Mouse (Mus musculus): ENCODE results near the gene Dnm3. TPM values are rescaled to one million over a fixed set of nuclear protein-coding genes. Genes with fewer than 3 reads are reported as not detected.

Gene Dnm3
- polyA plus RNA-seq, 1 experiment = 1.7 TPM

GRCm38 (mm10) chr1:162126856-162127792, 350.7 kb downstream of the Dnm3 start:
- Histone ChIP-seq H3K27me3 (ENCODE audit: control insufficient read depth, insufficient read depth, low read length, poor library complexity, severe bottlenecking) (no peaks in the 10 kb centered on the region; the same call in 1 of the 2 replicates), H3K4me3 (ENCODE audit: low read depth, low read length) (no peak overlapping the region), H3K9me3 (replicated peaks; ENCODE audit: control insufficient read depth, insufficient read depth, low read length, poor library complexity, severe bottlenecking) (no peaks in the 10 kb centered on the region), H3K27ac (ENCODE audit: insufficient read depth, low read length) (no peak overlapping the region), H3K9ac (ENCODE audit: low read depth, poor library complexity, severe bottlenecking) (no peak overlapping the region), H3K36me3 (ENCODE audit: control insufficient read depth, insufficient read depth, low read length, poor library complexity, severe bottlenecking) (no peaks in the 10 kb centered on the region), H3K4me1 (ENCODE audit: control insufficient read depth, insufficient read depth, low read length) (no peaks in the 10 kb centered on the region)
- TF ChIP-seq POLR2A (IDR thresholded peaks at IDR 0.05; ENCODE audit: insufficient read depth, low read length) = no peak

GRCm38 (mm10) chr1:162124396-162124795, 353.4 kb downstream of the Dnm3 start:
- no peak overlapping the region for H3K27ac ChIP-seq (ENCODE audit: insufficient read depth, low read length)
- no peaks in the 10 kb centered on the region; the same call in 1 of the 2 replicates for H3K27me3 ChIP-seq (ENCODE audit: control insufficient read depth, insufficient read depth, low read length, poor library complexity, severe bottlenecking)
- H3K9me3 ChIP-seq (replicated peaks; ENCODE audit: control insufficient read depth, insufficient read depth, low read length, poor library complexity, severe bottlenecking) = no peaks in the 10 kb centered on the region
- H3K4me1 ChIP-seq (ENCODE audit: control insufficient read depth, insufficient read depth, low read length) = no peaks in the 10 kb centered on the region
- H3K36me3 ChIP-seq (ENCODE audit: control insufficient read depth, insufficient read depth, low read length, poor library complexity, severe bottlenecking) = no peaks in the 10 kb centered on the region
- no peak overlapping the region for H3K9ac ChIP-seq (ENCODE audit: low read depth, poor library complexity, severe bottlenecking)
- no peak for TF ChIP-seq POLR2A (IDR thresholded peaks at IDR 0.05; ENCODE audit: insufficient read depth, low read length)
- TF ChIP-seq EP300 (IDR thresholded peaks at IDR 0.05; ENCODE audit: insufficient read depth, low read depth, low read length) = no peak
- TF ChIP-seq CTCF (IDR thresholded peaks at IDR 0.05; ENCODE audit: low read depth, low read length) = no peak
- H3K4me3 ChIP-seq (ENCODE audit: low read depth, low read length) = no peak overlapping the region

GRCm38 (mm10) chr1:162121441-162122200, 356.2 kb downstream of the Dnm3 start:
- Histone ChIP-seq H3K36me3 (ENCODE audit: control insufficient read depth, insufficient read depth, low read length, poor library complexity, severe bottlenecking) (no peaks in the 10 kb centered on the region), H3K4me1 (ENCODE audit: control insufficient read depth, insufficient read depth, low read length) (no peaks in the 10 kb centered on the region), H3K9ac (ENCODE audit: low read depth, poor library complexity, severe bottlenecking) (no peak overlapping the region), H3K9me3 (replicated peaks; ENCODE audit: control insufficient read depth, insufficient read depth, low read length, poor library complexity, severe bottlenecking) (no peaks in the 10 kb centered on the region), H3K27ac (ENCODE audit: insufficient read depth, low read length) (no peak overlapping the region), H3K27me3 (ENCODE audit: control insufficient read depth, insufficient read depth, low read length, poor library complexity, severe bottlenecking) (no peaks in the 10 kb centered on the region), H3K4me3 (ENCODE audit: low read depth, low read length) (no peak overlapping the region)
- no peak for TF ChIP-seq CTCF (IDR thresholded peaks at IDR 0.05; ENCODE audit: low read depth, low read length)

- Histone ChIP-seq H3K27ac (ENCODE audit: insufficient read depth, low read length) (no peak overlapping the region), H3K9ac (ENCODE audit: low read depth, poor library complexity, severe bottlenecking) (no peak overlapping the region)
- no peak for TF ChIP-seq POLR2A (IDR thresholded peaks at IDR 0.05; ENCODE audit: insufficient read depth, low read length)
- TF ChIP-seq CTCF (IDR thresholded peaks at IDR 0.05; ENCODE audit: low read depth, low read length) = no peak
- TF ChIP-seq EP300 (IDR thresholded peaks at IDR 0.05; ENCODE audit: insufficient read depth, low read depth, low read length) = no peak
Observed at GRCm38 (mm10) chr1:162109437-162109813, 368.4 kb downstream of the Dnm3 start.

GRCm38 (mm10) chr1:162108726-162109436, 369.0 kb downstream of the Dnm3 start:
- no peaks in the 10 kb centered on the region for H3K27me3 ChIP-seq (ENCODE audit: control insufficient read depth, insufficient read depth, low read length, poor library complexity, severe bottlenecking)

More at GRCm38 (mm10) chr1:162109437-162109813, 368.4 kb downstream of the Dnm3 start:
- no peak overlapping the region for H3K4me3 ChIP-seq (ENCODE audit: low read depth, low read length)
- H3K4me1 ChIP-seq (ENCODE audit: control insufficient read depth, insufficient read depth, low read length) = no peaks in the 10 kb centered on the region
- no peaks in the 10 kb centered on the region for H3K9me3 ChIP-seq (replicated peaks; ENCODE audit: control insufficient read depth, insufficient read depth, low read length, poor library complexity, severe bottlenecking)
- no peaks in the 10 kb centered on the region for H3K36me3 ChIP-seq (ENCODE audit: control insufficient read depth, insufficient read depth, low read length, poor library complexity, severe bottlenecking)
- no peaks in the 10 kb centered on the region for H3K27me3 ChIP-seq (ENCODE audit: control insufficient read depth, insufficient read depth, low read length, poor library complexity, severe bottlenecking)

More at GRCm38 (mm10) chr1:162108726-162109436, 369.0 kb downstream of the Dnm3 start:
- Histone ChIP-seq H3K9ac (ENCODE audit: low read depth, poor library complexity, severe bottlenecking) (no peak overlapping the region), H3K4me1 (ENCODE audit: control insufficient read depth, insufficient read depth, low read length) (no peaks in the 10 kb centered on the region), H3K4me3 (ENCODE audit: low read depth, low read length) (no peak overlapping the region), H3K36me3 (ENCODE audit: control insufficient read depth, insufficient read depth, low read length, poor library complexity, severe bottlenecking) (no peaks in the 10 kb centered on the region), H3K9me3 (replicated peaks; ENCODE audit: control insufficient read depth, insufficient read depth, low read length, poor library complexity, severe bottlenecking) (no peaks in the 10 kb centered on the region), H3K27ac (ENCODE audit: insufficient read depth, low read length) (no peak overlapping the region)
- TF ChIP-seq POLR2A (IDR thresholded peaks at IDR 0.05; ENCODE audit: insufficient read depth, low read length) = no peak
- TF ChIP-seq CTCF (IDR thresholded peaks at IDR 0.05; ENCODE audit: low read depth, low read length) = no peak
- TF ChIP-seq EP300 (IDR thresholded peaks at IDR 0.05; ENCODE audit: insufficient read depth, low read depth, low read length) = no peak
